In the genomic region with DNA sequence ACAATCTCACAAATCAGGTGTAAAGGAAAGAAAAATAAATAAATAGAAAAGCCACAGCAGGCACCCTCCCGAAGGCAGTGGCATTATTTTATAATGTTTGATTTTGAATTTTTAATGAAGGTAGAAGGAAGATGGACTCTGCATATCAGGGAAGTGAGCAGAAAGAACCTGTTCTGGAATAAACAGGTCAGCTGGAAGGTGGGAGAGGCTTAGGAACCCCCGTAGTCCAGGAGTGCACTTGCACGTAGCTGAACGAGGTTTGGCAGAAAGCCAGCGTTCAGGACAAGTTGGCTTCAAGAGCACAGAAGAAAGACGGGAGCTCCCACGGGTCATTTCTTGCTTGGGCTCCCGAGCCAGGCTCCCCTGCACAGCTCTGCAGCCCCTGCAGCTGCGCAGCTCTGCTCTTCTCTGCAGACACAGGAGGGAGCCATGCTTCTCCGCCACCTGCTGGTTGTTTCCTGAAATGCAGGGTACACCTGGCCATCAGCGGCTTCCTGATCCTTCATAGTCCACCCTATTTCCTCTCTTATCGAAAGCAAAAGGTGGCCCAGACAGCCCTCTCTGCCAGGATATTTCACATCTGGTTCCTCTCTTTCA, we compare ENCODE assay signal across 8 mouse cellular contexts.
DNase-seq lines count a peak whose midpoint lies in the region; ATAC-seq and TF ChIP-seq lines count a peak whose summit lies in the region.

No protein-coding gene starts in this region.

- H3K4me1 ChIP-seq in embryonic facial prominence, embryonic 12.5 days: no peaks in the 10 kb centered on the region
- 0 out of 2 replicates have a peak, but pooled peaks cover 4% of the 10 kb centered on the region for H3K4me1 ChIP-seq in heart, embryonic 10.5 days
- H3K4me1 ChIP-seq in kidney, embryonic 14.5 days (ENCODE audit: control insufficient read depth, insufficient read depth, low read length): no peaks in the 10 kb centered on the region
- no peaks in the 10 kb centered on the region for H3K4me1 ChIP-seq in limb, embryonic 14.5 days (ENCODE audit: control insufficient read depth, insufficient read depth, low read length)
- peaks cover 5% of the 10 kb centered on the region; the same call in 1 of the 2 replicates for H3K4me1 ChIP-seq in midbrain, embryonic 16.5 days (ENCODE audit: control insufficient read depth, insufficient read depth, low read length)
- H3K4me1 ChIP-seq in spleen, adult 2 months (ENCODE audit: control insufficient read depth, insufficient read depth, insufficient read length): no peaks in the 10 kb centered on the region

- H3K36me3 ChIP-seq in embryonic facial prominence, embryonic 12.5 days: no peaks in the 10 kb centered on the region
- H3K36me3 ChIP-seq in heart, embryonic 10.5 days: no peaks in the 10 kb centered on the region
- H3K36me3 ChIP-seq in kidney, embryonic 14.5 days (ENCODE audit: control insufficient read depth, insufficient read depth, low read length): no peaks in the 10 kb centered on the region
- no peaks in the 10 kb centered on the region for H3K36me3 ChIP-seq in limb, embryonic 14.5 days (ENCODE audit: control insufficient read depth, insufficient read depth, low read length)
- no peaks in the 10 kb centered on the region for H3K36me3 ChIP-seq in midbrain, embryonic 16.5 days (ENCODE audit: control insufficient read depth, insufficient read depth, low read length)
- no peaks in the 10 kb centered on the region for H3K36me3 ChIP-seq in spleen, adult 2 months (ENCODE audit: control insufficient read depth, insufficient read depth, low read length)

- peak; percentile 77 for DNase-seq in 3T3-L1 (ENCODE audit: low read depth, low spot score)
- DNase-seq in adrenal gland, postnatal 25 days: peak; percentile 72
- peak; percentile 83 for DNase-seq in heart, embryonic 10.5 days (ENCODE audit: low spot score)
- DNase-seq in limb, embryonic 14.5 days (ENCODE audit: low spot score): peak; percentile 75
- DNase-seq in spleen, adult 2 months (ENCODE audit: low read depth in 1 of 2, low spot score in 2 of 2): peak; percentile 12 to 52

- TF ChIP-seq POLR2A in limb, embryonic 14.5 days (IDR thresholded peaks at IDR 0.05; ENCODE audit: borderline replicate concordance, extremely low read depth, insufficient read depth, insufficient read length): no peak
- no peak for TF ChIP-seq POLR2A in spleen, adult 2 months (IDR thresholded peaks at IDR 0.05; ENCODE audit: low read depth, low read length)

- H3K4me3 ChIP-seq in embryonic facial prominence, embryonic 12.5 days: no peak overlapping the region
- H3K4me3 ChIP-seq in heart, embryonic 10.5 days: peak overlapping the region; percentile 25; the same call in 1 of the 2 replicates
- no peak overlapping the region; the same call in 1 of the 2 replicates for H3K4me3 ChIP-seq in kidney, embryonic 14.5 days (ENCODE audit: low read length)
- no peak overlapping the region for H3K4me3 ChIP-seq in limb, embryonic 14.5 days (replicated peaks; ENCODE audit: low read length)
- H3K4me3 ChIP-seq in midbrain, embryonic 16.5 days (ENCODE audit: low read depth, low read length): peak overlapping the region; percentile 32
- no peak overlapping the region for H3K4me3 ChIP-seq in spleen, adult 2 months (ENCODE audit: extremely low read depth, insufficient read depth, insufficient read length)

- 10% methylated on average over 12 of the region's 12 CpGs for whole genome bisulfite sequencing in embryonic facial prominence, embryonic 12.5 days
- 17% methylated on average over 12 of the region's 12 CpGs for WGBS in heart, embryonic 10.5 days
- WGBS in kidney, embryonic 14.5 days: 9% methylated on average over 12 of the region's 12 CpGs
- WGBS in limb, embryonic 14.5 days: 9% methylated on average over 12 of the region's 12 CpGs
- WGBS in midbrain, embryonic 16.5 days: 8% methylated on average over 12 of the region's 12 CpGs
- WGBS in spleen, adult 2 months: 6% methylated on average over 12 of the region's 12 CpGs

- H3K4me2 ChIP-seq in embryonic facial prominence, embryonic 12.5 days (replicated peaks): peak overlapping the region; percentile 16
- peak overlapping the region; percentile 11; the same call in 1 of the 2 replicates for H3K4me2 ChIP-seq in kidney, embryonic 14.5 days (replicated peaks; ENCODE audit: low read depth, low read length)
- H3K4me2 ChIP-seq in limb, embryonic 14.5 days (replicated peaks; ENCODE audit: low read depth, low read length, severe bottlenecking): peak overlapping the region; percentile 31; the same call in 1 of the 2 replicates
- peak overlapping the region; percentile 56 for H3K4me2 ChIP-seq in midbrain, embryonic 16.5 days (ENCODE audit: low read length)

- H3K27me3 ChIP-seq in embryonic facial prominence, embryonic 12.5 days: no peaks in the 10 kb centered on the region
- H3K27me3 ChIP-seq in heart, embryonic 10.5 days (ENCODE audit: insufficient read depth, poor library complexity, severe bottlenecking): no peaks in the 10 kb centered on the region
- no peaks in the 10 kb centered on the region for H3K27me3 ChIP-seq in kidney, embryonic 14.5 days (ENCODE audit: control insufficient read depth, insufficient read depth, low read length)
- H3K27me3 ChIP-seq in limb, embryonic 14.5 days (ENCODE audit: control insufficient read depth, insufficient read depth, low read length): no peaks in the 10 kb centered on the region
- H3K27me3 ChIP-seq in midbrain, embryonic 16.5 days (ENCODE audit: control insufficient read depth, insufficient read depth, low read depth, low read length): no peaks in the 10 kb centered on the region
- no peaks in the 10 kb centered on the region for H3K27me3 ChIP-seq in spleen, adult 2 months (ENCODE audit: control insufficient read depth, insufficient read depth, low read length)

- peak; percentile 70; the same call in 1 of the 2 replicates for TF ChIP-seq CTCF in spleen, adult 2 months (IDR thresholded peaks at IDR 0.05; ENCODE audit: extremely low read depth, insufficient read depth, insufficient read length, insufficient replicate concordance)

- no peak overlapping the region for H3K27ac ChIP-seq in embryonic facial prominence, embryonic 12.5 days
- H3K27ac ChIP-seq in heart, embryonic 10.5 days: no peak overlapping the region
- no peak overlapping the region for H3K27ac ChIP-seq in kidney, embryonic 14.5 days (ENCODE audit: low read depth, low read length)
- no peak overlapping the region for H3K27ac ChIP-seq in limb, embryonic 14.5 days (replicated peaks; ENCODE audit: low read depth, low read length)
- peak overlapping the region; percentile 40; the same call in 1 of the 2 replicates for H3K27ac ChIP-seq in midbrain, embryonic 16.5 days (ENCODE audit: low read length)
- no peak overlapping the region for H3K27ac ChIP-seq in spleen, adult 2 months (ENCODE audit: insufficient read depth, low read length)

- H3K9ac ChIP-seq in embryonic facial prominence, embryonic 12.5 days: no peak overlapping the region
- no peak overlapping the region for H3K9ac ChIP-seq in kidney, embryonic 14.5 days (ENCODE audit: low read depth, low read length)
- no peak overlapping the region for H3K9ac ChIP-seq in limb, embryonic 14.5 days (ENCODE audit: low read depth, low read length, severe bottlenecking)
- H3K9ac ChIP-seq in midbrain, embryonic 16.5 days (ENCODE audit: low read depth, low read length): peak overlapping the region; percentile 52; the same call in 1 of the 2 replicates

- no peaks in the 10 kb centered on the region for H3K9me3 ChIP-seq in embryonic facial prominence, embryonic 12.5 days
- H3K9me3 ChIP-seq in heart, embryonic 10.5 days: no peaks in the 10 kb centered on the region
- no peaks in the 10 kb centered on the region for H3K9me3 ChIP-seq in kidney, embryonic 14.5 days (ENCODE audit: control insufficient read depth, low read length)
- H3K9me3 ChIP-seq in limb, embryonic 14.5 days (ENCODE audit: control insufficient read depth, low read length): no peaks in the 10 kb centered on the region
- H3K9me3 ChIP-seq in midbrain, embryonic 16.5 days (replicated peaks; ENCODE audit: control insufficient read depth, low read length, poor library complexity, severe bottlenecking): no peaks in the 10 kb centered on the region; the same call in 1 of the 2 replicates

- peak; percentile 80; the same call in 1 of the 2 replicates for ATAC-seq in embryonic facial prominence, embryonic 12.5 days (ENCODE audit: insufficient number of reproducible peaks, insufficient read depth, low FRiP score, low TSS enrichment)
- ATAC-seq in kidney, embryonic 14.5 days (ENCODE audit: low FRiP score, low TSS enrichment): peak; percentile 95
- peak; percentile 79 for ATAC-seq in limb, embryonic 14.5 days (ENCODE audit: low FRiP score, low read depth)
- peak; percentile 94 for ATAC-seq in midbrain, embryonic 16.5 days

Comparison
In these comparisons a context has a peak if more than half of its experiments do, and no peak if none do; other contexts are left out.
1. DNase-seq: peak in every context shown above with its lines; median percentile 83 in heart, embryonic 10.5 days; 77 in 3T3-L1; 75 in limb, embryonic 14.5 days; 72 in adrenal gland, postnatal 25 days; 32 in spleen, adult 2 months.
2. H3K4me3 ChIP-seq: peak in heart, embryonic 10.5 days (single experiment) and midbrain, embryonic 16.5 days (single experiment); none in embryonic facial prominence, embryonic 12.5 days (single experiment), kidney, embryonic 14.5 days (single experiment), limb, embryonic 14.5 days (single experiment) and spleen, adult 2 months (single experiment).
3. Peak in every context shown above with its lines, with median percentiles within 50 percentile points of each other: ATAC-seq and H3K4me2 ChIP-seq.